Mouse (Mus musculus) cerebellum, postnatal 14 days (tissue): ENCODE results near the gene Nosip.
"Not testable (repeated sequence)": the region's sequence is repeated elsewhere in the genome, so short reads cannot be mapped to it uniquely, and the experiment has no call there.

Experiments
- DNase-seq, 2 experiments: peaks; one replicate each; pipeline ENCODE4 v3.0.0; 2021; ENCODE audit warnings: mixed read lengths in 2 of 2

Nosip gene

DNA sequence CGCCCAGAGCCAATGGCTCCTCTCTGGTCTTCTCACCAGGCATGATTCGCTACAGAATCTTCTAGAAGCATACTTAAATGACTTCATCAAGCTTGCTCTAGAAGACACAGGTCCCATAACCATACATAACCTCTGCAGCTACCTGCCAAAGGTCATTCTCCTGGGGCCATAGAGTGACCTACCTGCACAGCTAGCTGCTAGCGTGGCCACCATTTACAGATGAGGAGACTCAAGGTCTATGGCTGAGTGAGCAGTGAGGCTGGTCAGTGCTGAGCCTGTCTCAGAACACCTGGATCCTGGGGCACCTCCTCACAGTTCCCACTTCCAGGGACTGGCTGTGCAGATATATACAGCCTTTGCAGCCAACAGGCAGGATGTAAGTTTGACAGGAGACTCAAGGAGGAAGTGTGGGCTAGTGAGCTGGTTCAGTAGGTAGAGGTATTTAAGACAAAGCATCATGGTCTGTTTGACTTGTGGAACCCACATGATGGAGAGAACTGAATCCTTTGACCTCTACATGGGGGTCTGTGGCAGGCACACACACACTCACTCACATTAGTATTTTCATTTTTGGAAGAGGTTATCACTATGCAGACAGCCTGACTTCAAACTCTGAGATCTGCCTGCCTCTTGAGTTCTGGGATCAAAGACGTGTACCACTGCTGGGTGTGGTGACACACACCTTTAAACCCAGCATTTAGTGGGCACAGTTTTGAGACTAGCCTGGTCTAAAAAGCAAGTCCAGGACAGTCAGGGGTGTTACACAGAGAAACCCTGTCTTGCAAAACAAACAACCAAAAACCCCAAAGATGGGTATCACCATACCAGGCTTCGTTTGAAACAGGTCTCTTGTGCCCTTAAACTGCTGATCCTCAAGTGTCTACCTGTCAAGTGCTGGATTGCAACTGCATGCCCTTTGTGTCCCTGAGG is 57.8 kb downstream of the Nosip start:
- DNase-seq, result no peak

DNA sequence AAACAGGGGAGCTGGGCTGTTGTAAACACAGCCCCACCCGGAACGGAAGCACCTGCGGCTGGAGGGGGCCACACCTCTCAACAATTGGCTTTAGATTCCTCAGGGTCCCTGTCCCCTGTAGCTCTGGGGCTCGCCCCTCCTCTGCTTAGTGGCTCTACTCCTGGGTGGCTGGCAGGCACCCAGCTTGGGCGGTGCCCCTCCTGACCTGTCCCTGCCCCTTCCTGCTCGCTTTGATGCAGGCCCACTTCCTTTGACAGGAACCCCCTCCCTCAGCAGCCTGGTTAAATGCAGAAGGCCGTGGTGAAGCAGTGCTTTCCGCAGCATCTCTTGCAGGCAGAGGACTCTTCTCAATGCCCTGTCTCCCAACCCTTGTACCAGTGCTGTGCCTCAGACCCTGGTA is 59.2 kb downstream of the Nosip start:
- DNase-seq, result no peak

DNA sequence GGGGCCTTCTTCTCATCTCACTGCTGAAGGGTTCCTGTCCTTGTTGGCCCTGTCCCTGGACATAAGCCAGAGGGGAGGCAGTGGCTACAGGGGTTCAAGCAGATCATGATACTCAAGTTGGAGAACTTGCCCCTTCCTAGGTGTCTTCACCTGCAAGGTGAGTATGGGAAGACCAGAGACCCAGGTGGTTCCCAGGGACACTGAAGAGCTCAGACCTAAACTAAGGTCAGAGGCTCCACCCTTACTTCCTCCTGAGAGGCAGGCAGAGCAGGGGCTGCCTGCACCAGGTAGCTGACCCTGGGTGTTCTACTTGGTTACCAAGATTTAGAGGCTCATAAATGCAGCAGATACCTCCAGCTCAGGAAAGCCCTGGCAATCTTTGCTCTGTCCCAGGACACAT is 59.7 kb downstream of the Nosip start:
- DNase-seq, result no peak

DNA sequence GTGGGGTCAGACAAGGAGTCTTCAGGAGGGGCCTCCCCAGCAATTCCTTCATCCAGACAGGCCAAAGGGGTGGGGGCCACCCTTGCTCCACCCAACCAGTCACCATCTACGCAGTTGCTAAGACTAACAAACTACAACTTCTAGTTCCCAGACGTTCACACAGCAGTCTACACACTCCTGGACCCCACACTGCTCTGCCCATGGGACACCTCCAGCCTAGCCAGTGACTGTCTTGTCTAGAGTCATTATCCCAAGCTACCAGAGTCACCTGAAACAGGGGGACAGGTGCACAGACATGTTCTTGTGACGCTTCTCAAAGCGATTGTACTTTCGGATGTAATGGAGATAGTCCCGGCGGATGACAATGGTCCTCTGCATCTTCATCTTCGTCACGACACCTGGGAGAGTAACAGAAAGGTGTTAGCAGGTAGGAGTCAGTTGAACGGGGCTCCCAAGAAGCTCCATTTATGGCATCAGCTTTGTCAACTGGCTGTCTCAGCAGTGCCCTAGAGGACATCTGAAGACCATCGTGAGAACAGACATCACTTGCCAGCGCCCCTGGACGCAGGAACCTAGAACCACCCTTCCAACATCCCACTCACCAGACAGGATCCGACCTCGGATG is 60.4 kb downstream of the Nosip start:
- no peak for DNase-seq

DNA sequence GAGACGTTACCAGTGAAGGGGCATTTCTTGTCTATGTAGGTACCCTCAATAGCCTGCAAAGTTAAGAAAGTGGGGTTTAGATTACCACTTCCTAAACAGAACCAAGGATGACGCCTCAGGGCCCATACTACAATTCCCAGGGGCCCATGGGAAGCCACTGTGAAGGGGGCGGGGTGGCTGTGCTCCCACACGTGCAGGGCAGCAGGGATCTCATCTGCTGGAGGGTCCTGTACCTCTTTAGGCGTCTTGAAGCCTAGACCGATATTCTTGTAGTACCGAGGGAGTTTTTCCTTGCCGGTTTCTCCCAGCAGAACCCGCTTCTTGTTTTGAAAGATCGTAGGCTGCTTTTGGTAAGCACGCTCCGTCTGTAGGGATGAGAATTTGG is 60.9 kb downstream of the Nosip start:
- peak; percentile 35 to 46 for DNase-seq

DNA sequence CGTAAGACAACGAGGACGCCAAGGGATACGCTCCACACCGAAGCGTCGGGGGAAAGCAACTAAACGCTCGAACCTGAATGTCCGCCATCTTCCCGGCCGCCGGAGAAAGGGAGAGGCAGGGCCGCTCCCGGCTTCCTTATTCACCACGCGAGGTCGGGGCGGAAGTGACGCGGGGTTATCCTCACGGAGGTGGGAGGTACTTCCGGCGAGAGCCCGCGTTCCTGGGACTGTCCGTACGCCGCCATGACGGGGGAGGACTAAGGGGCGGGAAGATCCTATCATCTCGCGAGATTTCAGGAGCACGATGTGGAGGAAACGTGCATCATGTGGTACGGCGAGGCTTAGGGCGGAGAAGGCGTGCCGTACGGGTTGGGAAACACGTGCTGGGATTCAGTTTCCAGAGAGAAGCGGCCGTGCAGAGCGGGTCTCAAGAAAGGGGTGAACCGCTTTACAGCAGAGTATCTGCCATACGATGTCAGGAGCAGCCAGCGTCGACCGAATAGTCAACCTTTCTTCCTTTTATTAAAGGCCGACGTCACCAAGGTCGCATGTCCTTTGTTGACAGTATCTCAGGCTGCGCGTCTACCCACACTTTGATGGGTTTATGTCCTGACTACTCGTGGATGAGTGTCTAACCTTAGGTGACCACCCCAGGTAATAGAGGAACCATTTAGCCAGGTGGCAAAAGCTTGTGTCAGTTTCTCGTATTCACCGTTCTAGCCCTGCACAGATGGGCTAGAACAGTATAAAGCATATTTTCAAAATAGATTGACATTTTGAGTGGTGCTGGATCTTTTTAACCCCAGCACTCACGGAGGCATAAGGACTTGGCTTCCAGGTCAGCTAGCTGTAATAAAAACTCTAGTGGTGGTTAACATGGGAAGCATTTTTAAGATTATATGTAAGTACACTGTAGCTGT is 62.3 kb downstream of the Nosip start, which contains the start of gene Rps11:
TSS of gene Rps11 (minus strand) at position 216 of the 920 bp plus-strand sequence.
- peak; percentile 98 to 99 for DNase-seq

DNA sequence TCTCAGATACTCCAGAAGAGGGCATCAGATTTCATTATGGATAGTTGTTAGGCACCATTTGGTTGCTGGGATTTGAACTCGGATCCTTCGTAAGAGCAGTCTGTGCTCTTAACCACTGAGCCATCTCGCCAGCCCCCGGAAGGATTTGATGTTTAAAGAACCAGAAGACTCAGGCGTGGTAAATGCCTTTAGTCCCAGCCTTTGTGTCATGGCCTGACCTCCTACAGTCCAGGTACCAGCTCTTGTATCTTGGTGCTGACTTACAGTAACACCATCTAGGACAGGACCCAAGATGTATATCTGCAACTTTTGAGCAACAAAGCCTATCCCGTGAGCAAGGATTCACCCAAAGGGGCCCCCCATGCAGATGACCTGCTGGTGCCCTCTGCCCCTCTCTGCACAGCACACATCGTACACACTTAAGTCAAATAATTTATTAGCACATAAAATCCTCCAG is 62.9 kb downstream of the Nosip start:
- no peak for DNase-seq

DNA sequence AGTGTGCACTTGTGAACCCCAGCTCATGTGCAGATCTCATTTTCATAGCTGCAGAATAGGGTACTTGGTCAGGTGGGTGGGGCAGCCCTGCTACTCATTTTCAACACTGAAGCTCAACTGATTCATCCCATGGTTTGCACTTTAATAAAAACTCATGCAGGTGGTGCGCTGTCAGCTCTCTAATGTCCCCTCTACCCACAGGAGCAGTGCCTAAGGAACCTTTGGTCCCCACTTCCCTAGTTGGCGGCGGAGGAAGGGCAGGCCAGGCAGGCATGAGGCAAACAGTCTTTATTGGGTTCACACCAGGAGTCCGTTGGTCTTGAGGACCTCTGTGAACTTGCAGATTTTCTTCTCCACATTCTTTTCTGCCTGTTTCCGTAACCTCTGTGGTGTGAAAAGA is 63.4 kb downstream of the Nosip start:
- not testable (repeated sequence) for DNase-seq

DNA sequence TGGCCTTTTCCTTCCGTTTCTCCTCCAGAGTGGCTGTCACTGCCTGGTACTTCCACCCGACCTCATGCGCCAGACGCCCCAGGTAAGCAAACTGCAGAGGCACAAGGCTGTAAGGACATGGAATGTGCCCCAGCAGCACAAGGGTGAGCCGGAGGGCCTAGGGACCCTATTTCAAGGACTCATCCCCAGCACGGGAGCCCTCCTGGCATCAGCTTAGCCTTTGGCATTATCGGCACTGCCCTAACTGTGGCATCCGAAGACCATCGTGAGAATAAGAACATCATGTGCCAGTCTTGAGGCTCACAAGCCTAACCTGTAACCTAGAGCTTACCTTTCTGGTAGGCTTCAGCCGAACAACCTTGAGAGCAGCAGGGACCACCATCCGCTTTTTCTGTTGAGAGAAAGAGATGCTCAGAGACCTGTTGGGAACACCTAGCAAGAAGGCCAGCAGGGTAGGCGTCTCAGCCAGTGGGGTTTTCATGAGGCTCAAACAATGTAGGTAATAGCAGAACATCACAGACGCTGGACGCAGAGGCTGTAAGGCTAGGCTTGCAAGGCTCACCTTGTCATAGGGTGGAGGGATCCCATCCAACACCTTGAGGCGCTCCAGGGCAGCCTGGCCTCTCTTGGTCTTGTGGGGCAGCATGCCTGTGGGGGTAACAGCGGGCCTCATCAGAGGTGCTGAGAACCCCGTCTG is 64.1 kb downstream of the Nosip start:
- DNase-seq, result no peak

DNA sequence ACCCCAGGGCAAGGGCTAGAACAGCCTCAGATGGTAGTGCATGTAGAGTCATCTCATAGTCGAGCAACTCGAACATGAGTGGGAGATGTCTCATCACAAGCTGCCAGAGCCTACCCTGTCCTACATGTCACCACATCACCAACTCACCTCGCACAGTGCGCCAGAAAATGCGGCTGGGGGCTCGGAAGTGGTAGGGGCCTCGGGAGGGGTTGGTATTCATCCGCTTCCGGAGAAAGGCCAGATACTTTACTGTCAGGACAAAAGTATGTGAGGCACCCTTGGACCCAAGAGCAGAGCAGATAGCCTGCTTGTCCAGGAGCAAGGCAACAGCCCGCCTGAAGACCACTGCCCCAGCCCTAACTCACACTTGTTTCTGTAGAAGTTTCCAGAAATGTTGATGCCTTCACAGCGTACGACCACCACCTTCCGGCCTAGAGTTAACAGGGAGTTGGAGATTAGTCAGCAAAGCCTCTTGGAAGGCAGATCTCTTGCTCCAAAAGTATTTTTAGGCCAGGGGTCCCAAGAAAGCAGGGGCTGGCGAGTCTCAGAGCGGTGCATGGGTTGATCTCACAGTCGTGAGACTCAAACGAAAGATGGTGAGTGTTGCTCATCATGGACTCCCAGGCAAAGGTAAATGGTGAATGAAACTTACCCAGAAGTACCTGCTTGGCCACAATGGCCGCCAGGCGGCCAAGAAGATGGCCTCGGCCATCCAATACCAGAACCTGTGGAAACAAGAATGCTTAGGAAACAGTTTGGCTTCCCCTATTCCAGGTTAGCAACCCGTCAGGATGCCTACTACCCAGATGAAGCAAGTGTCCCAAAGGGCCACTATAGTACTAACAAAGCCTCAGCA is 64.8 kb downstream of the Nosip start:
- no peak for DNase-seq
